Mouse (Mus musculus): ENCODE measurements at regions not wholly inside any gene's neighbourhood (a gene's known extent, or its start where the extent isn't known, plus 50 kb on each side); places are given as distances from the start of the nearest gene placed in this dataset.

- no peaks in the 10 kb centered on the region for H3K27me3 ChIP-seq (ENCODE audit: control insufficient read depth in 1 of 2, insufficient read depth in 2 of 2, low read length in 2 of 2)
- no peak for TF ChIP-seq BHLHE40 (IDR thresholded peaks at IDR 0.05; ENCODE audit: borderline replicate concordance, low read depth, low read length)
- no peak for TF ChIP-seq KAT2A (conservative IDR thresholded peaks at IDR 0.05; ENCODE audit: low read depth, low read length)
- TF ChIP-seq POLR2AphosphoS5 (IDR thresholded peaks at IDR 0.05; ENCODE audit: borderline replicate concordance, low read depth, low read length), result no peak
- no peak for TF ChIP-seq POLR2A (IDR thresholded peaks at IDR 0.05; ENCODE audit: control insufficient read depth in 1 of 2, insufficient read depth in 1 of 2, low read depth in 1 of 2, low read length in 2 of 2, poor library complexity in 1 of 2)
- TF ChIP-seq CTCF (IDR thresholded peaks at IDR 0.05 in 2 of 3, conservative IDR thresholded peaks at IDR 0.05 in 1 of 3; ENCODE audit: control insufficient read depth in 1 of 3, insufficient read depth in 1 of 3, low read depth in 2 of 3, low read length in 3 of 3, poor library complexity in 1 of 3, severe bottlenecking in 1 of 3), result no peak
- TF ChIP-seq ZC3H11A (IDR thresholded peaks at IDR 0.05; ENCODE audit: low read depth, low read length), result no peak
- no peak for TF ChIP-seq ZKSCAN1 (IDR thresholded peaks at IDR 0.05; ENCODE audit: low read depth, low read length)
- TF ChIP-seq NELFE (IDR thresholded peaks at IDR 0.05; ENCODE audit: low read depth, low read length), result no peak
- no peak for TF ChIP-seq TBP (IDR thresholded peaks at IDR 0.05; ENCODE audit: low read depth, low read length)
- TF ChIP-seq MAFK (IDR thresholded peaks at IDR 0.05; ENCODE audit: borderline replicate concordance, low read depth, low read length), result no peak
- no peak for TF ChIP-seq ELF1 (IDR thresholded peaks at IDR 0.05; ENCODE audit: low read depth, low read length)
- TF ChIP-seq MYC (IDR thresholded peaks at IDR 0.05; ENCODE audit: low read depth, low read length), result no peak
- TF ChIP-seq ZNF384 (IDR thresholded peaks at IDR 0.05; ENCODE audit: low read depth, low read length), result no peak
- TF ChIP-seq MAZ (IDR thresholded peaks at IDR 0.05; ENCODE audit: low read depth, low read length), result no peak
- TF ChIP-seq GATA1 (IDR thresholded peaks at IDR 0.05; ENCODE audit: low read depth, low read length), result no peak
- no peaks in the 10 kb centered on the region for H3K79me2 ChIP-seq (ENCODE audit: control insufficient read depth, insufficient read depth, low read length, poor library complexity)
- H3K4me3 ChIP-seq (ENCODE audit: control insufficient read depth in 1 of 2, insufficient read depth in 1 of 2, low read depth in 2 of 2, low read length in 2 of 2), result no peak overlapping the region
- no peak for DNase-seq (ENCODE audit: low read depth, low spot score)
- H3K9ac ChIP-seq (ENCODE audit: control insufficient read depth, low read depth, low read length, poor library complexity, severe bottlenecking), result no peak overlapping the region
- H3K27ac ChIP-seq (ENCODE audit: control insufficient read depth, low read depth, low read length), result no peak overlapping the region
- H3K9me3 ChIP-seq (replicated peaks; ENCODE audit: insufficient read depth, low read length), result no peaks in the 10 kb centered on the region
- H3K36me3 ChIP-seq (ENCODE audit: control insufficient read depth in 1 of 2, insufficient read depth in 2 of 2, low read length in 2 of 2), result no peaks in the 10 kb centered on the region
- H3K4me1 ChIP-seq (ENCODE audit: control insufficient read depth in 1 of 2, insufficient read depth in 2 of 2, low read length in 2 of 2), result no peaks in the 10 kb centered on the region
Measured at GRCm38 (mm10) chr4:84114162-84115040, 560.7 kb downstream of the Bnc2 start.

GRCm38 (mm10) chr4:84118284-84118919 is 556.7 kb downstream of the Bnc2 start:
- no peaks in the 10 kb centered on the region for H3K36me3 ChIP-seq (ENCODE audit: control insufficient read depth in 1 of 2, insufficient read depth in 2 of 2, low read length in 2 of 2)

More at GRCm38 (mm10) chr4:84118284-84118919, 556.7 kb downstream of the Bnc2 start:
- H3K9ac ChIP-seq (ENCODE audit: control insufficient read depth, low read depth, low read length, poor library complexity, severe bottlenecking), result no peak overlapping the region
- H3K79me2 ChIP-seq (ENCODE audit: control insufficient read depth, insufficient read depth, low read length, poor library complexity), result no peaks in the 10 kb centered on the region
- TF ChIP-seq POLR2AphosphoS5 (IDR thresholded peaks at IDR 0.05; ENCODE audit: borderline replicate concordance, low read depth, low read length) (no peak), CTCF (IDR thresholded peaks at IDR 0.05 in 2 of 3, conservative IDR thresholded peaks at IDR 0.05 in 1 of 3; ENCODE audit: control insufficient read depth in 1 of 3, insufficient read depth in 1 of 3, low read depth in 2 of 3, low read length in 3 of 3, poor library complexity in 1 of 3, severe bottlenecking in 1 of 3) (no peak), BHLHE40 (IDR thresholded peaks at IDR 0.05; ENCODE audit: borderline replicate concordance, low read depth, low read length) (no peak), HCFC1 (IDR thresholded peaks at IDR 0.05; ENCODE audit: low read depth, low read length) (no peak), MYB (IDR thresholded peaks at IDR 0.05; ENCODE audit: low read depth, low read length) (no peak), NRF1 (IDR thresholded peaks at IDR 0.05; ENCODE audit: insufficient read depth, low read depth, low read length, poor library complexity, severe bottlenecking) (no peak), GABPA (IDR thresholded peaks at IDR 0.05; ENCODE audit: low read depth, low read length) (no peak)
- no peak overlapping the region for H3K4me3 ChIP-seq (ENCODE audit: control insufficient read depth in 1 of 2, insufficient read depth in 1 of 2, low read depth in 2 of 2, low read length in 2 of 2)
- no peak overlapping the region for H3K27ac ChIP-seq (ENCODE audit: control insufficient read depth, low read depth, low read length)
- H3K27me3 ChIP-seq (ENCODE audit: control insufficient read depth in 1 of 2, insufficient read depth in 2 of 2, low read length in 2 of 2), result no peaks in the 10 kb centered on the region
- H3K9me3 ChIP-seq (replicated peaks; ENCODE audit: insufficient read depth, low read length), result no peaks in the 10 kb centered on the region
- no peaks in the 10 kb centered on the region for H3K4me1 ChIP-seq (ENCODE audit: control insufficient read depth in 1 of 2, insufficient read depth in 2 of 2, low read length in 2 of 2)
- DNase-seq (ENCODE audit: low read depth, low spot score), result no peak

Data from MEL (cell line).